Mouse (Mus musculus) liver, embryonic 11.5 days (tissue): ENCODE measurements around the gene Pidd1. TPM values are rescaled to one million over a fixed set of nuclear protein-coding genes. Genes with fewer than 3 reads are reported as not detected.
"Not testable (repeated sequence)": the region's sequence is repeated elsewhere in the genome, so short reads cannot be mapped to it uniquely, and the experiment has no call there.

Experiments
- ATAC-seq: fragments of 200-750 bp; cut with Nextera tagmentation; replicated peaks from 2 replicates; pipeline ENCODE4 v1.8.0; 2017; ENCODE audit warnings: moderate number of reproducible peaks, mild to moderate bottlenecking, moderate TSS enrichment, moderate library complexity; ENCODE audit not compliant: low FRiP score
- DNase-seq: peaks from one replicate; pipeline ENCODE4 v3.0.0-alpha.2; 2017; ENCODE audit warnings: low spot score
- H3K27ac ChIP-seq: fragments of 300-500 bp; sonication (generic); 2 replicates; pipeline ENCODE4 v1.5.1; 2014; ENCODE audit warnings: mild to moderate bottlenecking, low read depth, low read length, control low read depth
- H3K27me3 ChIP-seq: fragments of 300-500 bp; sonication (generic); replicated peaks from 2 replicates; pipeline ENCODE4 v1.6.1; 2014; ENCODE audit warnings: low read length, mixed read lengths; ENCODE audit not compliant: control insufficient read depth, insufficient read depth
- H3K36me3 ChIP-seq: fragments of 300-500 bp; sonication (generic); 2 replicates; pipeline ENCODE4 v1.6.1; 2014; ENCODE audit warnings: mild to moderate bottlenecking, low read length, moderate library complexity, mixed read lengths; ENCODE audit not compliant: control insufficient read depth, insufficient read depth
- H3K4me1 ChIP-seq: fragments of 300-500 bp; sonication (generic); replicated peaks from 2 replicates; pipeline ENCODE4 v1.6.1; 2014; ENCODE audit warnings: low read length, mixed read lengths; ENCODE audit not compliant: control insufficient read depth, insufficient read depth
- H3K4me2 ChIP-seq: fragments of 300-500 bp; sonication (generic); 2 replicates; pipeline ENCODE4 v1.6.1; 2014; ENCODE audit warnings: mild to moderate bottlenecking, control low read depth, moderate library complexity
- H3K4me3 ChIP-seq: fragments of 300-500 bp; sonication (generic); 2 replicates; pipeline ENCODE4 v1.5.1; 2014; ENCODE audit warnings: low read depth, low read length, control low read depth
- H3K9ac ChIP-seq: fragments of 300-500 bp; sonication (generic); 2 replicates; pipeline ENCODE4 v1.6.1; 2014; ENCODE audit warnings: low read depth, low read length, control low read depth
- H3K9me3 ChIP-seq: fragments of 300-500 bp; sonication (generic); 2 replicates; pipeline ENCODE4 v1.6.1; 2016; ENCODE audit warnings: low read length, inconsistent platforms, mixed read lengths; ENCODE audit not compliant: control insufficient read depth
- WGBS: fragments of 180-500 bp; shearing (Covaris S2); extraction: QIAGEN DNeasy Blood & Tissue Kit; methylation state at CpG from one replicate; pipeline ENCODE4 v1.1.7; 2014; 5-methylcytosine and 5-hydroxymethylcytosine counted together
- polyA plus RNA-seq: library from polyadenylated mRNA; unstranded; fragments of >200 nt; fragmentation: Nextera tagmentation; extraction: Ambion mirVana; gene quantifications from 2 replicates; pipeline ENCODE4 v1.2.1, GENCODE M21; 2014

Gene Pidd1
- polyA plus RNA-seq, 1 experiment from 2014 or later: 22.5 TPM

DNA sequence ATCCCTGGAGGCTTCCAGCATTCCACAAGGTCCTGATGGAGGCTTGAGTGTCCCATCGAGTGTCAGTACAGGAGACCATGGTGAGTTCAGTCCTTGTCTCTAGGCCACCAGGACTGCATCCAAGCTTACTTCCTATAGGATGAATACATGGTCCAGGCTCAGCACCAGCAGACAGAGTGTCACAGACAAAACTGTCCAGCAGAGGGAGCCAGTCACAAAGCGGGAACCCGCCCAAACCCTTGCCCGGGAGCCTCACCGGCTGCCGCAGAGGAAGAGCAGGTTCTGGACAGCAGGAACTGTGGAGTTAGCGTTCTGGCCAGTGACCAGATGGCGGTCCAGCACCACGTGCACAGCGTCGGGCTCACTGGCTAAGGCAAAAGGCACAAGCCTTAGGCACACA lies 35.0 kb downstream of the Pidd1 start:
- no peaks in the 10 kb centered on the region for H3K27me3 ChIP-seq
- peak; percentile 69 for ATAC-seq
- H3K36me3 ChIP-seq: peaks cover 9% of the 10 kb centered on the region
- WGBS: 19% methylated on average over 11 of the region's 11 CpGs
- peaks cover 8% of the 10 kb centered on the region for H3K4me1 ChIP-seq
- DNase-seq: peak; percentile 74
- no peak overlapping the region for H3K9ac ChIP-seq
- no peak overlapping the region for H3K4me3 ChIP-seq
- H3K4me2 ChIP-seq: no peak overlapping the region
- H3K9me3 ChIP-seq: no peaks in the 10 kb centered on the region
- no peak overlapping the region for H3K27ac ChIP-seq

DNA sequence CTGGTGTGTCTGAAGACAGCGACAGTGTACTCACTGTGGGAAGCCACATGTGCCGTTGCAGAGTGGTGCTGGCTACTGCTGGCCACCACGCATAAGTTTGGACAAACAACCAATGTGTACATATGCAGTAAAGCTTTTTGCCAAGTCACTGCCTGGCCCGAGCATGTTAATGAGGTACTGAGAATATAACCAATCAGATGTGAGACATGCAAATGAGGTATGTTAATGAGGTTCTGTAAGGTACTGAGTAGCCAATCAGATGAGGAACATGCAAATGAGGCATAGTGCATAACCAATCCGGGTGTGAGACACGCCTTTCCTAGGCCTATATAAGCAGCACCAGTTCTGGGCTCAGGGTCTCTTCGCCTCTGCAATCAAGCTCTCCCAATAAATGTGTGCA lies 36.2 kb downstream of the Pidd1 start:
- not testable (repeated sequence) for H3K9ac ChIP-seq, H3K27me3 ChIP-seq, H3K9me3 ChIP-seq, H3K4me1 ChIP-seq, H3K27ac ChIP-seq, ATAC-seq, DNase-seq, H3K4me2 ChIP-seq, H3K4me3 ChIP-seq
- H3K36me3 ChIP-seq: peaks cover 18% of the 10 kb centered on the region
- WGBS: 94% methylated on average over 7 of the region's 7 CpGs

DNA sequence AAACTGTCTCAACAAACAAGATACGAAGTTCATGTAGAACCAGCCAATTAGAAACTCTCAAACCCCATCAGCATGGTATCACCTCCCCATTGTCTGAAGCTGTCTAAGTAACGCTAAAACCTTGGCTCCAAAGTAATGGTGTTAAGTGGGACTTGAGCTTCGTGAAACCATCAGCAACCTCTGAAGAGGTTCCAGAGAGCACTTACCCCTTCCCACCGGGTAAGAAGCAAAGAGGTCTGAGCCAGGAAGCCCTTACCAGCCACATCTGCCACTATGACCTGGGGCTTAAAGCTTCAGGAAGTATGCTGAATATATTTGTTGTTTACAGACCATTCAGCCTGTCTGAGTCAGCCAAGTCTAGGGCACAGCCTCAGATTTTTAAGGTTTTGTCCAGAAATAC lies 38.4 kb downstream of the Pidd1 start:
- WGBS: 78% methylated on average over 4 of the region's 4 CpGs
- Histone ChIP-seq H3K4me2 (no peak overlapping the region), H3K9me3 (no peaks in the 10 kb centered on the region), H3K9ac (no peak overlapping the region), H3K27ac (no peak overlapping the region), H3K27me3 (no peaks in the 10 kb centered on the region), H3K4me1 (no peaks in the 10 kb centered on the region), H3K4me3 (no peak overlapping the region), H3K36me3 (peaks cover 35% of the 10 kb centered on the region)
- ATAC-seq: no peak
- no peak for DNase-seq

DNA sequence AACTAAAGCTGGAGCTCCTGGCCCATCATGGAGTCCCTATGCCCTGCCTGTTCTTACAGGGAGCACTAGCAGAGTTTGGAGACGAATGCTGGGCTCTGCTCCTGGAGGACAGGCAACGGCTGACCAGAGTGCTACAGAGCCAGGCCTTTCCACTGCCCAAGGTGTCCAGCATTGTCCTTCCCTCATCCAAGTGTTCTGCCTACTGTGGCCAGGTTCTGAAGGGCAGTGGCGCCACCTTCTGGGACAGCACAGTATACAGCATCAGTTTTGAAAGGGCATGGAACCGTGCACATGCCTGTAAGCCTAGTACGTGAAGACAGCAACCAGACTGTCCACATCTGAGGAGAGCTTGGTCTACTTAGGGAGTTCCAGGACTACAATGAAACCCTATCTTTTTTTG lies 40.5 kb downstream of the Pidd1 start:
- no peak overlapping the region for H3K9ac ChIP-seq
- ATAC-seq (peak; percentile 67), DNase-seq (peak; percentile 45)
- 52% methylated on average over 5 of the region's 5 CpGs for WGBS
- no peak overlapping the region for H3K4me2 ChIP-seq
- no peak overlapping the region for H3K27ac ChIP-seq
- H3K9me3 ChIP-seq: no peaks in the 10 kb centered on the region
- H3K27me3 ChIP-seq: no peaks in the 10 kb centered on the region
- H3K4me1 ChIP-seq: no peaks in the 10 kb centered on the region
- no peak overlapping the region for H3K4me3 ChIP-seq
- peaks cover 43% of the 10 kb centered on the region for H3K36me3 ChIP-seq

DNA sequence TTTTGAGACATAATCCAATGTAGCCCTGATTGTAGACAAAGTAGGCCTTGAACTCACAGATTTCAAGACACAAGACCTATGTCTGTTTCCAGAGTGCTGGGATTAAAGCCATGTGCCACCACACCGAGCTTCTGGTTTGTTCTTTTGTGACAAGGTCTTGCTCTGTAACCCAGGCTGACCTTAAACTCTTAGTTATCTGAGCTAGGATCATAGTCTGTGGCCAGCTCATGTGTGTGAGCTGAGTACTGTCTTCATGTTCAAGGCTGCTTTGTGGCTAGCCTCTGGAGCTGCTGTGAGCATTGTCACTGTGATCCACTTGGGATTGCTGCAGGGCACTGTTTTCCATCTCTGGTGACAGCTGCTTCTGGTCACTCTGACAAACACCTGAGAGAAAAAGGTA lies 48.5 kb downstream of the Pidd1 start:
- H3K27ac ChIP-seq: no peak overlapping the region
- no peak overlapping the region for H3K9ac ChIP-seq

DNA sequence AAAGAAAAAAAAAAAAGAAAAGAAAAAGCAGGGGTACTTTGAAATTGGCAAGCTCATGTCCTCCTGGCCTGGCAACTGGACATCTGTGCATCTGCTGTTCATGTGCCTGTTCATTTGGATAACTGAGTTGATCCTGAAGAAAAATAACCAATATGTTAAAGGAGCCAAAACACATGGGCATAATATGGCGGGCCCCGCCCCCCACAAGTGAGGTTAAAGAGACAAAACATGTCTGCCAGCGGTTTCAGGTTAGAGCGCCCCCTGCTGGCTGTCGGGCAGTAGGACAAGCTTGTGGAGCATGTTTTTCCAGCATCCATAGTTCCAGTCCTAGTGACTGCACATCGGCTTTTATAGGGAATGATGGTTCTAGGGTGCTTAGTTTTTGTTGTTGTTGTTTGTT lies 49.1 kb downstream of the Pidd1 start:
- Histone ChIP-seq H3K4me1 (peaks cover 31% of the 10 kb centered on the region), H3K9me3 (no peaks in the 10 kb centered on the region), H3K9ac (no peak overlapping the region), H3K27me3 (no peaks in the 10 kb centered on the region), H3K36me3 (peaks cover 13% of the 10 kb centered on the region), H3K27ac (no peak overlapping the region), H3K4me3 (no peak overlapping the region), H3K4me2 (peak overlapping the region; percentile 96)
- DNase-seq: peak; percentile 81
- ATAC-seq: no peak
- 16% methylated on average over 6 of the region's 6 CpGs for WGBS

More for the DNA sequence above, 48.5 kb downstream of the Pidd1 start:
- Histone ChIP-seq H3K36me3 (peaks cover 19% of the 10 kb centered on the region), H3K4me1 (peaks cover 26% of the 10 kb centered on the region), H3K27me3 (no peaks in the 10 kb centered on the region), H3K9me3 (no peaks in the 10 kb centered on the region), H3K4me3 (no peak overlapping the region), H3K4me2 (no peak overlapping the region)
- ATAC-seq (no peak), DNase-seq (no peak)
- 60% methylated on average over 1 of the region's 1 CpGs for WGBS

DNA sequence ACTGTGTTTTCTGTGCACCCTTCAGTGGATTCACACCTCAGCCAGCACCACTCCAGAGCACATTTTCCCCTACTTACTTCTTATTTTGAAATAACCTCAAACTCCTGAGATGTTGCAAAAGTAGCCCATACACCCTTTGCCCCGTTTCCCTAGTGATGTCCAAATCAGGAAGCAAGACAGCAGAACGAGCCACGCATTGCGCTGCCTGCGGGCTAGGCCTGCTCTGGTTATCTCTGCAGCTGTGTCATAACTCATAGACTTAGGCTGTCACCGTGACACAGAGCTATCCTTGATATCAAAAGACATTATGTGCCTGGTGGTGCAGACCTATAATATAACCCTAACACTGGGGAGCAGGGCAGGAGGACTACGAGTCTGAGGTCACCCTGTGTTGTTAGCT lies 49.7 kb downstream of the Pidd1 start:
- no peak for DNase-seq
- Histone ChIP-seq H3K27ac (peak overlapping the region; percentile 90), H3K9me3 (no peaks in the 10 kb centered on the region), H3K4me1 (peaks cover 36% of the 10 kb centered on the region), H3K4me2 (peak overlapping the region; percentile 96), H3K4me3 (peak overlapping the region; percentile 18; the same call in 1 of the 2 replicates), H3K36me3 (peaks cover 10% of the 10 kb centered on the region), H3K27me3 (no peaks in the 10 kb centered on the region), H3K9ac (0 out of 2 replicates have a peak overlapping the region, but pooled peaks have one; percentile 15)
- peak; percentile 49 for ATAC-seq
- 38% methylated on average over 7 of the region's 7 CpGs for WGBS

DNA sequence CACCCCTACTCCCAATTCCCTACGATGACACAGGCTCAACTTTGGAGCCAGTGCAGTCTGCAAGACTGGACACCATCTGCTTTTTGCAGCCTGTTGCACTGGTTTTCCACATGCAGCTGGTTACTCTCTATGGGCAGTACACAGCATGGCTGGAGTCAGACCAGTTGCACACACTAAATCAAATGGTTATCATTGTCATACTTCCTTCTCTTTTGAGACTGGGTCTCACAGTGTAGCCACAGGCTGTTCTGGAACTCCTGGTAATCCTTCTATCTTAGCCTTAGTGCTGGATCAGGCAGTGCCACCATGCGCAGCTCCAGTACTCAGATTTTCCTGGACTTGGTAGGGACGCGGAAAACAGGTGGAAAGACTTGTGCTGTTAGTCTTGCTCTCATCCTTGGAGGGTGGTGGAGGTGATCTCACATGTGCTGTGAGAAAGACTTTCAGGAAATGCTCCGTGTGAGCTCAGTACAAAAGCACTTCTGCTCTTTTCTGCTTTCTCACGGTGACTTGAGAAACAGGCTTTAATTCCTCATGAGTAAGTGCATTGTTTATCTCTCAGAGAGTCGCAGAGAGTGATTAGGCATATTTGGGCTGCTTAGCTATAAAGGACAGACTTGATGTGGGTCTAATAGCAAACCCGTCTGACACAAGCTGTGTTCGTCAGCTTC lies 51.1 kb downstream of the Pidd1 start:
- Histone ChIP-seq H3K4me2 (peak overlapping the region; percentile 96), H3K27me3 (no peaks in the 10 kb centered on the region), H3K4me3 (peak overlapping the region; percentile 75), H3K36me3 (peaks cover 4% of the 10 kb centered on the region; the same call in 1 of the 2 replicates), H3K9ac (peak overlapping the region; percentile 74), H3K9me3 (no peaks in the 10 kb centered on the region), H3K27ac (peak overlapping the region; percentile 90), H3K4me1 (peaks cover 50% of the 10 kb centered on the region)
- WGBS: 26% methylated on average over 9 of the region's 9 CpGs
- DNase-seq (peak; percentile 45), ATAC-seq (peak; percentile 29)
